Mouse (Mus musculus) megakaryocyte, adult 5-6 weeks (primary cell): ENCODE measurements around the gene Lrrk1. TPM values are rescaled to one million over a fixed set of nuclear protein-coding genes. Genes with fewer than 3 reads are reported as not detected.
A peak's percentile ranks its signal among the peaks of the same experiment; 100 is the strongest.

Experiments used
- ATAC-seq: 2 replicates; pipeline ENCODE4 v1.8.0; 2016; ENCODE audit warnings: mild to moderate bottlenecking, inconsistent platforms; ENCODE audit not compliant: poor library complexity, severe bottlenecking
- total RNA-seq, 2 experiments: library from RNA; stranded (forward) in 1 of 2; stranded (reverse) in 1 of 2; fragments of 153-499, 151-499 nt in 1 of 2; fragments of 221-1000, 200-1000 nt in 1 of 2; gene quantifications; 2 replicates each; pipeline versions ENCODE4 v1.2.3 to v1.2.4; 2015 to 2017

Gene Lrrk1
- total RNA-seq (2015) (20.6 and 25.6 TPM in 2 replicates), total RNA-seq (2017) (26.6 and 27.9 TPM in 2 replicates)

DNA sequence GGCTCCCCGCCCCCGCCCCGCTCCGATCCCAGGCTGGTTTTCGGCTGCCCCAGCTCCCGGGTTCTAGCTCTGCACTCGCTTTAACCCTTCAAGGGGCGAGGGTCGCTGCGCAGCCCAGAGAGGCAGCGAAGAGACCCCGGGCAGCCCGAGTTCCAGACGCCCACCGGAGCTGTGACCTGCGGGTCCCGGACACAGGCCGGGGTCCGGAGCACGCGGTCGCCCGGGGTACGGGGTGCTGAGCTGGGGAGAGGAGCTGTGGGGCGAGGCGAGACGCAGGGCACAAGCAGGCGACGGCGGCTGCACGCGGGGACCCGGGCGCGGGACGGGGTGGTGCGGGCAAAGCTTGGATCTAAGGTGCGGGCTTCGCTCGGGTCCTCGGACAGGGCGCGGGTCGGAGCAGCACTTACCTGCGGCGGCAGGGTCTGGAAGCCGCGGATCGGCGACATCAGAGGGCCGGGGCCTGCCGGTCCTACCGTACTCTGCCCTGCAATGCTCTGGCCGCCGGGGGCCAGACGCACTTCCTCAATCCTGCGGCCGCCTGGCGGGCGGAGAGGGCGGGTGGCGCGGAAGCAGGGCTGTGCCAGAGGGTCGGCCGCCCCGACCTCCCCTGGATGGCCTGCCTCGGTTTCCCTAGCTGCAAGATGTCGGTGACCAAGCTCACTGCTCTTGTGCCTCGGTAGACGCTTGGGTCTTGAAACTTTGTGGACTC lies at the start of gene Lrrk1:
Gene Lrrk1, minus strand, starts transcription at position 538 of the 709 bp plus-strand sequence.
- ATAC-seq: peak; percentile 77

DNA sequence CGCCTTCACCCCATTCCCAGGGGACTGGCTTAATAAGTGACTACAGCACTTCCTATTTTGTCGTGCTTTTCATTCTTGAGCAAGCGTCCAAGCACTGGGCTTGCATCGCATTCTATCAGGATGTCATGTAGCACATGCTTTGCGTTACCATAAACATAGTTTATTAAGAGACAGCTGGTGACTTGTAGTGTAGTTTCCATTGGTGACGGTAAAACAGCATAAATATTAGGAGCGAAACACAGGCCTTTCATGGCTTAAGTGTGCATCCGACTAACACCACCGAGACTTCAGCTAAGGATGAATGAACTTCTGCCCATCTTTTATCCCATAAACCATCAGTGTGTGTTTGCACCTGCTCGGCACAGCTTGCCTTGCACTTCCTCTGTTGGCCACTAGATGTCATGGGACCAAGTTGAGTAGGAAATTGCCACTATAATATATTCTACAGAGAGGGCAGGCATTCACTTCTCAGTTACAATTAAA lies 46.3 kb upstream of the Lrrk1 start:
- ATAC-seq: peak; percentile 81

- ATAC-seq: no peak
Measured at GRCm38 (mm10) chr7:66427437-66428161, 39.4 kb upstream of the Lrrk1 start, which contains the start of gene Aldh1a3. TSS of gene Aldh1a3 (minus strand) at chr7:66427517.

DNA sequence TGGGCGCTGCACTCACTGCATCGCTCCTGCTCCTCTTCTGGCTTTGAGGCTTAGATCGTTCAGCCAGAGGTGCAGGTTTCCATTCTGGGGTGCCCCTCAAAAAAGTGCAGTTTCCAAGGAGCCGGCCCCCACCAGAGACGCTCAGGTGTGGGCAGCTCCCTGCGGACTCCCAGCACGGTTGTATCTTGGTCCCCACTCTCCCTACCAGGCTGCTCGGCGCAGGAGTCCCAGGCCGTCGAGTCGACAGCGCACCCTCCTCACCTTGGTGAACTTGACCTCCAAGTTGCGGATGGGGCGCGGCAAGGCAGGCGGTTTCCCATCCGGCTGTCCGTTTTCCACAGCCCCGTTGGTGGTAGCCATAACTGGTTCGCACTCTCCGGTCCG lies 38.9 kb upstream of the Lrrk1 start:
- ATAC-seq: no peak

DNA sequence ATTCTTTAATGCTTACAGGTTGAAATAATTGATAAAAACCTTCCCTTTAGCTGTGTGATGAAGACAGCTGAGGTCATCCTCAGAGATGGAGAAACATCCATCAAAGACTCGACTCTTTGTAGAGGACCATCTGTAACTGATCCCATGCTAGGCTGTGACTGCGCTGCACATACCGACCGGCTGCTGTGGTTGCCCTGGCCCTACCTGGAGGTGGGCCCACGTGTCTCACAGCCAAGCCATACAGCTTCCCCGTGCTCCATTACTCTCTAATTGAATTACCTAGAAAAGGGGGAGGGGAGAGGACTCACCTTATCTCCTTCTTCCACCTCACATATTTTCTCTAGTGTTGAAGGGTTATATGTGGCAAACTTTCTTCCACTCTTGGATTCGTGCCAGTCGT lies 33.8 kb upstream of the Lrrk1 start:
- no peak for ATAC-seq

DNA sequence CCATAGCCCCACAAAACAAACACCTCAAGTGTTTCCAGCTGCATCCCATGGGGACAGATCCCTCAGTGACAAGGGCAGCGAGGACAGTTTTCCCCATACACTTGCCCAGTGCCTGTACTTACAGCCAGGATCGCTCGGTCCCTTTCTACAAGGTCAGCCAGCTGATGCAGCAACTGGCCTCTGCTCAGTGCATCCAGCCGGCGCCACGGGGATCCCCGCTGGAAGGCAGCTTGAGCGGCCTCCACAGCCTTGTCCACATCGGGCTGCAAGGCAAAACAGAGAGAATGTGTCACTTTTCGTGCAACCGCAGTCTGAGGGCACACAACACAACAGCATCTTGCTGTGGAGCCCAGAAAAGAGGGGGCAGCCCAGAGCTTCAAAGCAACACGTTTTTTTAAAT lies 30.8 kb upstream of the Lrrk1 start:
- ATAC-seq: no peak

GRCm38 (mm10) chr7:66416829-66417228 lies 28.7 kb upstream of the Lrrk1 start:
- ATAC-seq: no peak

GRCm38 (mm10) chr7:66413093-66413492 lies 24.9 kb upstream of the Lrrk1 start:
- ATAC-seq: no peak

DNA sequence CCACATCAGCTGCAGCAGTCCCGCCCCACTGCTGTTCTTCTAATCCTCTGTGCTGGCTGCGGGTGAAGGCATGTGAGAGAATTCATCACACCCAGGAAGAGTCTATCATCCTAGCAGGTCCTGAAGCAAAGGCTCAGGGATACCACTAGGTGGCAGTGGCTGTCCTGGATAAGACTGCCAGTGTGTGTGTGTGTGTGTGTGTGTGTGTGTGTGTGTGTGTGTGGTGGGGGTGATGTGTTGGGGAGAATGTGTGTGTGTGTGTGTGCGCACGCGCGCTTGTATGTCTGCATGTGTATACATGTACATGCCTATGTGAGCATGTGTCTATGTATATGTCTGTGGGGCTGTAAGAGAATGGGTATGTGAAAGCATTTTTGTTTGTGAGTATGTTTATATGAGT lies 21.3 kb upstream of the Lrrk1 start:
- 0 out of 2 replicates have a peak, but pooled peaks have one; percentile 18 for ATAC-seq

- ATAC-seq: no peak
Measured at GRCm38 (mm10) chr7:66406971-66407370, 18.8 kb upstream of the Lrrk1 start.

GRCm38 (mm10) chr7:66405951-66406721 lies 18.0 kb upstream of the Lrrk1 start:
- no peak for ATAC-seq

GRCm38 (mm10) chr7:66405541-66405940 lies 17.4 kb upstream of the Lrrk1 start:
- ATAC-seq: no peak

DNA sequence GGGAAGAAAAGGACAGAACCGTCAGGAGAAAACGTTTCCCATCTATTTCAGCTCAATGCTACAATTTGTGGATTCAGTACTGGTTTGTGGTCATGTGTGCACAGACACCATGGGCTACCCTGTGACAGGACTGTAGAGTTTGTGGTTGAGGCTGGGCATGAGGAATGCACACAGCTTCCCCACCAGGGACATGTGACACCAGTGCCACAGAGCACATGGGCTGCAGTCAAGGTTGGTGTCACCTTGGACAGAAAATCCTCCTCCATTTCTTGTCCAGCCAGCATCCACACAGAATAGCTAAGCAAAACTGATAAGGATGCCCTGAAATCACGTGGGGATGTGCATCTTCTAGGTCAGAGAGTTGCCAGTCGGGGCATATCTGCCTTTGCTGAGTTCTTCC lies 16.7 kb upstream of the Lrrk1 start:
- ATAC-seq: no peak

DNA sequence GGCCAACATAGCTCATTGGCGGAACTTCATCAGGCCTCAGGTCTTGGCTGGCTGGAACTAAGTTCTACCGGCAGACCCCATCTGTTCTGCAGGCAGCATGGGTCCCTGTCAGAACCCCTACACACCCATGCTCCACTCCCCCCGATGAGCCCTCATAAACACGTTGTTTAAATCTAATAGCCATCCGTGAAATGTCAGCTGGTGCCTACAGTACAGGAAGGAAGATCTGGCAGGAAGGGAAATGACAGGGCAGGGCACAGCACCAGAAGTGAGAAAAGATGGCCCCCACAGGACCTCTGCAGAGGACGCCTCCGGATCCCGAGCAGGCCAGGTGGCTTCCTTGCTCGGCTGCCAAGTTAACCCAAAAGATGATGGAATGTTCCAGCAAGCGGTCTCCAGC lies 16.0 kb upstream of the Lrrk1 start:
- ATAC-seq: no peak

DNA sequence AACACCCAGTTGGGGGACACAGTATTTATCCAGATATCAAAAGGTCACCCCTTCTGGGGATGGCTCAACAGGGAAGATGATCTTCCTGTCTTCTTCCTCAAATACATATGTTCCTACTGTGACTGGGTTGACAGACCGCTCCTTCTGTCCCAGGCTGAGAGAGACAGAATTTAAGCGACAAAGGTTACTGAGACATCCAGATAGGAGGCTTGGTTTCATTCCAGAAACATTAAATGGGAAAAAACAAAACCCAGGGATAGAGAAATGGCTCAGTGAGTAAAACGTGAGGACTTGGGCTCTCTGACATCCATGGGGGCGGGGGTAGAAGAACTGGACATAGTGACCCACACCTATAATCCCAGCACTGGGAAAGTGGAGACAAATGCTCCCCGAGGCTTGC lies 14.7 kb upstream of the Lrrk1 start:
- no peak for ATAC-seq

DNA sequence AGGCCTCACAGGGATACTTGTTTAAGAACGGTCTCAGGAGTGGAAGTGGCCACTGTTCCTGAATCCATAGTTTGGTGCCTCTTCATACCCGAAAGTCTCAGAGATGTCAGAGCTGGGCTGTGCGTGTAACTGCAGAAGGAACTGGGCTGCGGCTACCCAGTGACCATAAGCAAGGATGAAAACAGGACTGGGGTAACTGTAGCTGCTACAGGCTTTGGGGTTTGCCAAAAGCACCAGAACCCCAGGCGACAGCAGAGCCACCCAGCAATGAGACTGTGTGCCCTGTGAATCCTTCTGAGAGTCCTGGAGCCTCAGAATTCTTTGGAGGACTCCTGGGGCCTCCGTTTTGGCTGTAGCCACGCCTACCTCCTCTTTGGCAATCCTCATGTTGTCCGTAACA lies 13.5 kb upstream of the Lrrk1 start:
- no peak for ATAC-seq

- ATAC-seq: no peak
Measured at GRCm38 (mm10) chr7:66397288-66397687, 9.1 kb upstream of the Lrrk1 start.

DNA sequence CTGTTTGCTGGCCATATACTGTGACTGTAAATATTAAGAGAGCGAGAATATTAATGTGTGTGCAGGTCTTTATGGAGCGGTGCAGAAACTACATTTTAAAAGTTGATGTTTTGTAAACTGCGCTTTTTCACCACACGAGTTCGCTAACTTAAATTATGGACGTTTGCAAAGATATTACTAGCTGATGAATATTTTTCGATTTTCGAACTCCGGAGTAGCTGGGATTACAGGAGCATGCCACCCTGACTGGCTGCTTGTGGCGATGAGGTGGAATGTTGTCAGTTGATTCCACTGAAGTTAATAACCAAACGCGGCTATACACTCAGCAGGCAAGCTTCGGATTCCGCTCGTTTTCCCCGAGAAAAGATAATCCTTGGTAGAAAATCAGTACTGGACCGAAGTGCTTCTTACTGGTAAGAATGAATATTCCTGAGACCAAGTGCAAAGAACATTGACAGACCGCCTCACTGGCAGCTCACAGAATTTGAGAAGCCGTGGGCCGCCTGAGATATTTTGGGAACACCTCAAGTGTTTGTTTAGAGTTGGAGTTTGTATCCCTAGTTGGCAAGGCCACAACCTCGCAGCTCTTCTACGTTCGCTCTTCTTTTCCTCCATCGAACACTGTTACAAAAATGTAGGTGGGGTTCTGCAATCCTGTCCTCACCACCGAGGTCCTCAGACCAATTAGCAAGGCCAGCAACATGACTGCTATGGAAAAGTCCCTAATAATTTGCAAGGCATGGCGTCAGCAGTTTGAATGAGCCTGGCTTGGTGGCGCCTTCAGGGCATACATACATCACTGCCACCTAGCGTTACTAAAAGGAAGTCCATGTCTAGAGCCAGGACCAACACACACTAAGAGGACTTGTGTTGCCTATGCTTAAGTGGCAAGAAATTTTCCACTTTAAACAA lies 727 bp upstream of the Lrrk1 start:
- peak; percentile 73 for ATAC-seq

GRCm38 (mm10) chr7:66387419-66387812 lies 734 bp downstream of the Lrrk1 start:
- no peak for ATAC-seq

DNA sequence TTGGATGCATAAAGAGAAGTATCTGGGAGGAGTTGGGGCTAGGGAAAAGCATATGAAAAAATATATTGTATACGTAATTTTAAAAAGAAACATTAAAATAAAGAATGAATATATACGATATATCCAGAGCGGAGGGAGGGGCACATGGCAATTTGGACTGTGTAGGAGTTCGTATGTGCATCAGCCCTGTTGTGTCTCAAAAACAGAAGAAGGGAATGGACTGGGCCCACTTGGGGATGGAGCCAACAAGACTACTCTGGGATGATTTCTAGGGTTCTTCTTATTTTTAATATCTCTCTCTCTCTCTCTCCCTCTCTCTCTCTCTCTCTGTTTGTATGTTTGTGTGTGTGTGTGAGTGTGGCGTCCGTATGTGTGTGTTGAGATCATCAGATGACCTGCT lies 1.7 kb downstream of the Lrrk1 start:
- ATAC-seq: no peak
